Mouse (Mus musculus): ENCODE results near the gene Slc27a5. TPM values are rescaled to one million over a fixed set of nuclear protein-coding genes. Genes with fewer than 3 reads are reported as not detected.

Slc27a5 gene
- not detected in 2 replicates for polyA plus RNA-seq (2014; fragmentation: Nextera tagmentation; extraction: Ambion mirVana)

- H3K9me3 ChIP-seq (ENCODE audit: control insufficient read depth, low read depth, low read length), result no peaks in the 10 kb centered on the region
- H3K4me1 ChIP-seq (ENCODE audit: control insufficient read depth, insufficient read depth, low read length), result no peaks in the 10 kb centered on the region
- H3K27ac ChIP-seq (ENCODE audit: low read length), result no peak within 1 kb of the TSS
- H3K4me3 ChIP-seq (ENCODE audit: low read depth, low read length), result no peak within 1 kb of the TSS
- H3K27me3 ChIP-seq (ENCODE audit: control insufficient read depth, insufficient read depth, low read length), result no peaks in the 10 kb centered on the region
- no peak within 1 kb of the TSS for H3K4me2 ChIP-seq (replicated peaks; ENCODE audit: low read depth, low read length)
- H3K9ac ChIP-seq (replicated peaks; ENCODE audit: low read depth, low read length), result no peak within 1 kb of the TSS
- ATAC-seq (ENCODE audit: insufficient number of reproducible peaks, insufficient read depth, low FRiP score, low read depth), result no peak
- no peaks in the 10 kb centered on the region for H3K36me3 ChIP-seq (ENCODE audit: control insufficient read depth, insufficient read depth, low read length)
- 75% methylated on average over 5 of the region's 5 CpGs for WGBS
These were observed at the start of gene Slc27a5 for GRCm38 (mm10) chr7:12998053-12998452. Gene Slc27a5 (minus strand): TSS chr7:12998192.

GRCm38 (mm10) chr7:13046084-13046483, 48.1 kb upstream of the Slc27a5 start:
- WGBS, result 3% methylated on average over 2 of the region's 2 CpGs
- ATAC-seq (ENCODE audit: insufficient number of reproducible peaks, insufficient read depth, low FRiP score, low read depth), result peak; percentile 46; the same call in 1 of the 2 replicates

GRCm38 (mm10) chr7:13044254-13044625, 46.2 kb upstream of the Slc27a5 start:
- peak overlapping the region; percentile 46; the same call in 1 of the 2 replicates for H3K9ac ChIP-seq (replicated peaks; ENCODE audit: low read depth, low read length)
- H3K9me3 ChIP-seq (ENCODE audit: control insufficient read depth, low read depth, low read length), result no peaks in the 10 kb centered on the region
- ATAC-seq (ENCODE audit: insufficient number of reproducible peaks, insufficient read depth, low FRiP score, low read depth), result no peak
- 5% methylated on average over 23 of the region's 23 CpGs for WGBS
- peak overlapping the region; percentile 44 for H3K4me3 ChIP-seq (ENCODE audit: low read depth, low read length)
- H3K27ac ChIP-seq (ENCODE audit: low read length), result no peak overlapping the region
- peaks cover 15% of the 10 kb centered on the region for H3K4me1 ChIP-seq (ENCODE audit: control insufficient read depth, insufficient read depth, low read length)
- H3K27me3 ChIP-seq (ENCODE audit: control insufficient read depth, insufficient read depth, low read length), result peaks cover 20% of the 10 kb centered on the region
- H3K36me3 ChIP-seq (ENCODE audit: control insufficient read depth, insufficient read depth, low read length), result no peaks in the 10 kb centered on the region
- peak overlapping the region; percentile 95 for H3K4me2 ChIP-seq (replicated peaks; ENCODE audit: low read depth, low read length)

More at GRCm38 (mm10) chr7:13046084-13046483, 48.1 kb upstream of the Slc27a5 start:
- H3K9me3 ChIP-seq (ENCODE audit: control insufficient read depth, low read depth, low read length), result no peaks in the 10 kb centered on the region
- H3K4me1 ChIP-seq (ENCODE audit: control insufficient read depth, insufficient read depth, low read length), result 0 out of 2 replicates have a peak, but pooled peaks cover 12% of the 10 kb centered on the region
- H3K4me2 ChIP-seq (replicated peaks; ENCODE audit: low read depth, low read length), result no peak overlapping the region
- H3K27ac ChIP-seq (ENCODE audit: low read length), result no peak overlapping the region
- H3K27me3 ChIP-seq (ENCODE audit: control insufficient read depth, insufficient read depth, low read length), result peaks cover 20% of the 10 kb centered on the region
- no peak overlapping the region for H3K9ac ChIP-seq (replicated peaks; ENCODE audit: low read depth, low read length)
- no peak overlapping the region for H3K4me3 ChIP-seq (ENCODE audit: low read depth, low read length)
- H3K36me3 ChIP-seq (ENCODE audit: control insufficient read depth, insufficient read depth, low read length), result no peaks in the 10 kb centered on the region

GRCm38 (mm10) chr7:13043445-13044253, 45.7 kb upstream of the Slc27a5 start:
- H3K4me2 ChIP-seq (replicated peaks; ENCODE audit: low read depth, low read length), result peak overlapping the region; percentile 95
- H3K9ac ChIP-seq (replicated peaks; ENCODE audit: low read depth, low read length), result peak overlapping the region; percentile 46; the same call in 1 of the 2 replicates
- peaks cover 21% of the 10 kb centered on the region for H3K4me1 ChIP-seq (ENCODE audit: control insufficient read depth, insufficient read depth, low read length)
- H3K27me3 ChIP-seq (ENCODE audit: control insufficient read depth, insufficient read depth, low read length), result peaks cover 20% of the 10 kb centered on the region
- peak; percentile 53 for ATAC-seq (ENCODE audit: insufficient number of reproducible peaks, insufficient read depth, low FRiP score, low read depth)
- no peaks in the 10 kb centered on the region for H3K9me3 ChIP-seq (ENCODE audit: control insufficient read depth, low read depth, low read length)
- 7% methylated on average over 86 of the region's 88 CpGs for WGBS
- no peak overlapping the region for H3K27ac ChIP-seq (ENCODE audit: low read length)
- peak overlapping the region; percentile 44 for H3K4me3 ChIP-seq (ENCODE audit: low read depth, low read length)
- no peaks in the 10 kb centered on the region for H3K36me3 ChIP-seq (ENCODE audit: control insufficient read depth, insufficient read depth, low read length)

- WGBS, result 46% methylated on average over 16 of the region's 16 CpGs
- no peak for ATAC-seq (ENCODE audit: insufficient number of reproducible peaks, insufficient read depth, low FRiP score, low read depth)
- Histone ChIP-seq H3K27ac (ENCODE audit: low read length) (no peak overlapping the region), H3K4me3 (ENCODE audit: low read depth, low read length) (peak overlapping the region; percentile 44; the same call in 1 of the 2 replicates), H3K27me3 (ENCODE audit: control insufficient read depth, insufficient read depth, low read length) (peaks cover 20% of the 10 kb centered on the region), H3K4me1 (ENCODE audit: control insufficient read depth, insufficient read depth, low read length) (peaks cover 22% of the 10 kb centered on the region), H3K9ac (replicated peaks; ENCODE audit: low read depth, low read length) (no peak overlapping the region), H3K9me3 (ENCODE audit: control insufficient read depth, low read depth, low read length) (no peaks in the 10 kb centered on the region), H3K36me3 (ENCODE audit: control insufficient read depth, insufficient read depth, low read length) (no peaks in the 10 kb centered on the region), H3K4me2 (replicated peaks; ENCODE audit: low read depth, low read length) (peak overlapping the region; percentile 95)
These were observed 45.1 kb upstream of the Slc27a5 start for GRCm38 (mm10) chr7:13043120-13043444.

GRCm38 (mm10) chr7:13042511-13042910, 44.5 kb upstream of the Slc27a5 start:
- Histone ChIP-seq H3K4me3 (ENCODE audit: low read depth, low read length) (no peak overlapping the region), H3K9ac (replicated peaks; ENCODE audit: low read depth, low read length) (no peak overlapping the region), H3K27ac (ENCODE audit: low read length) (no peak overlapping the region), H3K36me3 (ENCODE audit: control insufficient read depth, insufficient read depth, low read length) (no peaks in the 10 kb centered on the region), H3K9me3 (ENCODE audit: control insufficient read depth, low read depth, low read length) (no peaks in the 10 kb centered on the region), H3K27me3 (ENCODE audit: control insufficient read depth, insufficient read depth, low read length) (peaks cover 20% of the 10 kb centered on the region), H3K4me1 (ENCODE audit: control insufficient read depth, insufficient read depth, low read length) (peaks cover 22% of the 10 kb centered on the region), H3K4me2 (replicated peaks; ENCODE audit: low read depth, low read length) (no peak overlapping the region)
- 76% methylated on average over 6 of the region's 6 CpGs for WGBS
- ATAC-seq (ENCODE audit: insufficient number of reproducible peaks, insufficient read depth, low FRiP score, low read depth), result no peak

- no peak overlapping the region for H3K4me2 ChIP-seq (replicated peaks; ENCODE audit: low read depth, low read length)
- no peak overlapping the region for H3K4me3 ChIP-seq (ENCODE audit: low read depth, low read length)
- 72% methylated on average over 1 of the region's 1 CpGs for WGBS
- no peak overlapping the region for H3K27ac ChIP-seq (ENCODE audit: low read length)
- H3K9ac ChIP-seq (replicated peaks; ENCODE audit: low read depth, low read length), result no peak overlapping the region
- peaks cover 2% of the 10 kb centered on the region; the same call in 1 of the 2 replicates for H3K36me3 ChIP-seq (ENCODE audit: control insufficient read depth, insufficient read depth, low read length)
- H3K27me3 ChIP-seq (ENCODE audit: control insufficient read depth, insufficient read depth, low read length), result peaks cover 20% of the 10 kb centered on the region
- no peak for ATAC-seq (ENCODE audit: insufficient number of reproducible peaks, insufficient read depth, low FRiP score, low read depth)
- H3K4me1 ChIP-seq (ENCODE audit: control insufficient read depth, insufficient read depth, low read length), result peaks cover 29% of the 10 kb centered on the region
- H3K9me3 ChIP-seq (ENCODE audit: control insufficient read depth, low read depth, low read length), result no peaks in the 10 kb centered on the region
These were observed 43.3 kb upstream of the Slc27a5 start for GRCm38 (mm10) chr7:13041256-13041655.

- Histone ChIP-seq H3K4me1 (ENCODE audit: control insufficient read depth, insufficient read depth, low read length) (peaks cover 32% of the 10 kb centered on the region), H3K27me3 (ENCODE audit: control insufficient read depth, insufficient read depth, low read length) (peaks cover 10% of the 10 kb centered on the region; the same call in 1 of the 2 replicates), H3K27ac (ENCODE audit: low read length) (no peak overlapping the region), H3K36me3 (ENCODE audit: control insufficient read depth, insufficient read depth, low read length) (peaks cover 16% of the 10 kb centered on the region), H3K9ac (replicated peaks; ENCODE audit: low read depth, low read length) (peak overlapping the region; percentile 93), H3K4me3 (ENCODE audit: low read depth, low read length) (peak overlapping the region; percentile 51; the same call in 1 of the 2 replicates), H3K4me2 (replicated peaks; ENCODE audit: low read depth, low read length) (peak overlapping the region; percentile 82), H3K9me3 (ENCODE audit: control insufficient read depth, low read depth, low read length) (no peaks in the 10 kb centered on the region)
- 88% methylated on average over 1 of the region's 1 CpGs for WGBS
- no peak for ATAC-seq (ENCODE audit: insufficient number of reproducible peaks, insufficient read depth, low FRiP score, low read depth)
These were observed 41.2 kb upstream of the Slc27a5 start for GRCm38 (mm10) chr7:13039181-13039580.
